Mouse (Mus musculus) embryonic facial prominence, embryonic 11.5 days (tissue): ENCODE data around the gene Cyp2d10. TPM values are rescaled to one million over a fixed set of nuclear protein-coding genes. Genes with fewer than 3 reads are reported as not detected.
"Not testable (repeated sequence)": the region's sequence is repeated elsewhere in the genome, so short reads cannot be mapped to it uniquely, and the experiment has no call there.

Experiments used
- ATAC-seq: fragments of 200-750 bp; cut with Nextera tagmentation; replicated peaks from 2 replicates; pipeline ENCODE4 v1.8.0; 2017; ENCODE audit warnings: low read depth; ENCODE audit not compliant: insufficient number of reproducible peaks, low FRiP score, low TSS enrichment
- DNase-seq: peaks from one replicate; pipeline ENCODE4 v3.0.0-alpha.2; 2015; ENCODE audit warnings: low spot score
- H3K27ac ChIP-seq: fragments of 300-500 bp; sonication (generic); replicated peaks from 2 replicates; pipeline ENCODE4 v1.5.1; 2014; ENCODE audit warnings: mild to moderate bottlenecking, low read depth, low read length, control low read depth
- H3K27me3 ChIP-seq: fragments of 300-500 bp; sonication (generic); 2 replicates; pipeline ENCODE4 v1.6.1; 2014; ENCODE audit warnings: mild to moderate bottlenecking, low read length, moderate library complexity, mixed read lengths; ENCODE audit not compliant: control insufficient read depth, insufficient read depth
- H3K36me3 ChIP-seq: fragments of 300-500 bp; sonication (generic); replicated peaks from 2 replicates; pipeline ENCODE4 v1.6.1; 2014; ENCODE audit warnings: low read depth, mild to moderate bottlenecking, low read length, moderate library complexity, mixed read lengths; ENCODE audit not compliant: control insufficient read depth, insufficient read depth
- H3K4me1 ChIP-seq: fragments of 300-500 bp; sonication (generic); 2 replicates; pipeline ENCODE4 v1.6.1; 2014; ENCODE audit warnings: low read length, mixed read lengths; ENCODE audit not compliant: control insufficient read depth, insufficient read depth
- H3K4me2 ChIP-seq: fragments of 300-500 bp; sonication (generic); 2 replicates; pipeline ENCODE4 v1.6.1; 2014; ENCODE audit warnings: low read depth, mild to moderate bottlenecking, control low read depth, low read length, moderate library complexity
- H3K4me3 ChIP-seq: fragments of 300-500 bp; sonication (generic); 2 replicates; pipeline ENCODE4 v1.5.1; 2014; ENCODE audit warnings: low read depth, low read length, control low read depth
- H3K9ac ChIP-seq: fragments of 300-500 bp; sonication (generic); replicated peaks from 2 replicates; pipeline ENCODE4 v1.6.1; 2014; ENCODE audit warnings: mild to moderate bottlenecking, control low read depth, low read length
- H3K9me3 ChIP-seq: fragments of 300-500 bp; sonication (generic); replicated peaks from 2 replicates; pipeline ENCODE4 v1.6.1; 2016; ENCODE audit warnings: mild to moderate bottlenecking, low read length, inconsistent platforms, mixed read lengths; ENCODE audit not compliant: control insufficient read depth
- WGBS: fragments of 180-500 bp; shearing (Covaris S2); extraction: QIAGEN DNeasy Blood & Tissue Kit; methylation state at CpG from one replicate; pipeline ENCODE4 v1.1.7; 2014; 5-methylcytosine and 5-hydroxymethylcytosine counted together
- polyA plus RNA-seq: library from polyadenylated mRNA; unstranded; fragments of >200 nt; fragmentation: Nextera tagmentation; extraction: Ambion mirVana; gene quantifications from 2 replicates; pipeline ENCODE4 v1.2.1, GENCODE M21; 2014

Gene Cyp2d10
- polyA plus RNA-seq, 1 experiment from 2014 or later: not detected

GRCm38 (mm10) chr15:82416797-82417789 lies 10.1 kb upstream of the Cyp2d10 start:
- Histone ChIP-seq H3K9ac (peak overlapping the region; percentile 19; the same call in 1 of the 2 replicates), H3K36me3 (no peaks in the 10 kb centered on the region), H3K4me3 (no peak overlapping the region), H3K4me2 (peak overlapping the region; percentile 7; the same call in 1 of the 2 replicates), H3K27ac (no peak overlapping the region), H3K27me3 (no peaks in the 10 kb centered on the region), H3K9me3 (no peaks in the 10 kb centered on the region), H3K4me1 (no peaks in the 10 kb centered on the region)
- DNase-seq (peak; percentile 67), ATAC-seq (peak; percentile 73)
- WGBS: 22% methylated on average over 16 of the region's 16 CpGs

DNA sequence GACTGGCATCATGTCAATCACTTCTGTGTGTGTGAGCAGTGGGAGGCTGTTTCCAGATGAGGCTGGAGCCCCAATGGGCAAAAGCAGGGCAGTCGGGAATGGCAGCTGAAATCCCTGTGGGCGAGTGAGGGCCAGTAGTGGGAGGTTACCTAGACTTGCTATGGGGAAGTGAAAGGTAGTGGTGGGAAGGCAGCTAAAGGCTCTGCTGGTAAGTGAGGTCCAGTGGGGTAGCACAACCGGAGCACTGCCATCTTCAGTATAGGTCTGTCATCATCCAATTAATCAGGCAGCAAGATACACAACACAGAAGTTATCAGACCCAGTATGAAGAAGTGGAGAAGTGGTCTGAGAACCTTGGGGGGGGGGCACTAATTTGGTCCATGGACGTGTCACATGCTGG lies 541 bp upstream of the Cyp2d10 start:
- WGBS: 76% methylated on average over 4 of the region's 4 CpGs
- H3K27me3 ChIP-seq: no peaks in the 10 kb centered on the region
- no peak overlapping the region for H3K4me2 ChIP-seq
- no peak for ATAC-seq
- no peak for DNase-seq
- no peaks in the 10 kb centered on the region for H3K4me1 ChIP-seq
- no peaks in the 10 kb centered on the region for H3K9me3 ChIP-seq
- no peaks in the 10 kb centered on the region for H3K36me3 ChIP-seq
- no peak overlapping the region for H3K27ac ChIP-seq
- H3K9ac ChIP-seq: no peak overlapping the region
- no peak overlapping the region for H3K4me3 ChIP-seq

DNA sequence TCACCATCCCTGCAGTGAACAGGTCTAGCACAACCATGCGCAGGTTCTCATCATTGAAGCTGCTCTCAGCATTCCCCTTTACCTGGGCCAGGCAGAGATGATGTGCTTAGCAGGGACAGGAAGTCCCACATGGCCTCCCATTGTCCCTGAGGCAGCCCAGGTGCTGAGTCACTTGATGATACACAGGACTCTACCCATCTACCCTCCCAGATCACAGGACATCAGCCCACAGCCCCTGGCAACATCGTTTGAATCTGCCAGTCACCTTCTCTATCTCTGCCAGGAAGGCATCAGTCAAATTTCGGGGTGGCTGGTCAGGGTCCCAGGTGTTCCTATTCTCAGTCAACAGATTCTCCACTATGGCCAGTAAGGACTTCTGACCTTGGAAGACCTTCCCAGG lies 2.8 kb downstream of the Cyp2d10 start:
- Histone ChIP-seq H3K9ac (no peak overlapping the region), H3K27me3 (no peaks in the 10 kb centered on the region), H3K9me3 (no peaks in the 10 kb centered on the region), H3K4me1 (no peaks in the 10 kb centered on the region), H3K4me3 (no peak overlapping the region), H3K36me3 (no peaks in the 10 kb centered on the region), H3K27ac (no peak overlapping the region), H3K4me2 (no peak overlapping the region)
- DNase-seq (no peak), ATAC-seq (no peak)
- WGBS: 85% methylated on average over 3 of the region's 3 CpGs

GRCm38 (mm10) chr15:82403606-82404005 lies 3.4 kb downstream of the Cyp2d10 start:
- ATAC-seq: no peak
- H3K4me2 ChIP-seq: no peak overlapping the region
- no peak overlapping the region for H3K27ac ChIP-seq
- no peak for DNase-seq
- no peaks in the 10 kb centered on the region for H3K27me3 ChIP-seq
- no peak overlapping the region for H3K9ac ChIP-seq
- no peaks in the 10 kb centered on the region for H3K9me3 ChIP-seq
- H3K4me1 ChIP-seq: no peaks in the 10 kb centered on the region
- no peak overlapping the region for H3K4me3 ChIP-seq
- no peaks in the 10 kb centered on the region for H3K36me3 ChIP-seq
- 86% methylated on average over 9 of the region's 9 CpGs for WGBS

GRCm38 (mm10) chr15:82402741-82403140 lies 4.3 kb downstream of the Cyp2d10 start:
- Histone ChIP-seq H3K27me3 (no peaks in the 10 kb centered on the region), H3K9ac (no peak overlapping the region), H3K9me3 (no peaks in the 10 kb centered on the region), H3K4me3 (no peak overlapping the region), H3K36me3 (no peaks in the 10 kb centered on the region), H3K27ac (no peak overlapping the region), H3K4me2 (no peak overlapping the region), H3K4me1 (no peaks in the 10 kb centered on the region)
- ATAC-seq: no peak
- 78% methylated on average over 6 of the region's 6 CpGs for WGBS
- no peak for DNase-seq

- Histone ChIP-seq H3K4me1 (no peaks in the 10 kb centered on the region), H3K4me3 (no peak overlapping the region), H3K27ac (no peak overlapping the region), H3K27me3 (no peaks in the 10 kb centered on the region), H3K9ac (no peak overlapping the region), H3K36me3 (no peaks in the 10 kb centered on the region), H3K9me3 (no peaks in the 10 kb centered on the region), H3K4me2 (no peak overlapping the region)
- ATAC-seq (no peak), DNase-seq (no peak)
Observed at GRCm38 (mm10) chr15:82402106-82402505, 4.9 kb downstream of the Cyp2d10 start.

- DNase-seq (no peak), ATAC-seq (no peak)
- Histone ChIP-seq H3K9me3 (no peaks in the 10 kb centered on the region), H3K27me3 (no peaks in the 10 kb centered on the region), H3K4me3 (no peak overlapping the region), H3K9ac (no peak overlapping the region), H3K4me1 (no peaks in the 10 kb centered on the region), H3K4me2 (no peak overlapping the region), H3K36me3 (no peaks in the 10 kb centered on the region), H3K27ac (no peak overlapping the region)
- WGBS: 59% methylated on average over 2 of the region's 2 CpGs
Observed at GRCm38 (mm10) chr15:82401516-82401915, 5.5 kb downstream of the Cyp2d10 start.

GRCm38 (mm10) chr15:82395955-82396354 lies 11.0 kb downstream of the Cyp2d10 start:
- H3K27me3 ChIP-seq, H3K4me1 ChIP-seq, H3K4me3 ChIP-seq, ATAC-seq, DNase-seq, H3K27ac ChIP-seq, H3K9ac ChIP-seq, H3K9me3 ChIP-seq, H3K36me3 ChIP-seq, H3K4me2 ChIP-seq: not testable (repeated sequence)
- 92% methylated on average over 3 of the region's 3 CpGs for WGBS
